Mouse (Mus musculus): ENCODE measurements at regions not wholly inside any gene's neighbourhood (a gene's known extent, or its start where the extent isn't known, plus 50 kb on each side); places are given as distances from the start of the nearest gene placed in this dataset.

- H3K9me3 ChIP-seq (ENCODE audit: control insufficient read depth, low read length): no peaks in the 10 kb centered on the region
- no peaks in the 10 kb centered on the region for H3K36me3 ChIP-seq (ENCODE audit: control insufficient read depth, insufficient read depth, low read length)
- peak; percentile 95 for ATAC-seq (ENCODE audit: low read depth)
- peak overlapping the region; percentile 71 for H3K27ac ChIP-seq (ENCODE audit: low read length)
- H3K4me2 ChIP-seq (ENCODE audit: low read depth, low read length): no peak overlapping the region
- H3K27me3 ChIP-seq (ENCODE audit: control insufficient read depth, insufficient read depth, low read depth, low read length): no peaks in the 10 kb centered on the region
- no peak overlapping the region for H3K4me3 ChIP-seq (ENCODE audit: low read length)
- H3K9ac ChIP-seq (ENCODE audit: low read length): no peak overlapping the region
- H3K4me1 ChIP-seq (replicated peaks; ENCODE audit: control insufficient read depth, insufficient read depth, low read length): no peaks in the 10 kb centered on the region
Measured at GRCm38 (mm10) chr2:46187265-46187888, 1070.2 kb upstream of the Zeb2 start.

GRCm38 (mm10) chr2:46183241-46183640 is 1066.0 kb upstream of the Zeb2 start:
- Histone ChIP-seq H3K27me3 (ENCODE audit: control insufficient read depth, insufficient read depth, low read depth, low read length) (no peaks in the 10 kb centered on the region), H3K9me3 (ENCODE audit: control insufficient read depth, low read length) (no peaks in the 10 kb centered on the region), H3K4me2 (ENCODE audit: low read depth, low read length) (no peak overlapping the region), H3K4me1 (replicated peaks; ENCODE audit: control insufficient read depth, insufficient read depth, low read length) (no peaks in the 10 kb centered on the region), H3K36me3 (ENCODE audit: control insufficient read depth, insufficient read depth, low read length) (no peaks in the 10 kb centered on the region), H3K9ac (ENCODE audit: low read length) (no peak overlapping the region), H3K4me3 (ENCODE audit: low read length) (no peak overlapping the region), H3K27ac (ENCODE audit: low read length) (no peak overlapping the region)
- 45% methylated on average over 2 of the region's 2 CpGs for WGBS
- ATAC-seq (ENCODE audit: low read depth): no peak

- Histone ChIP-seq H3K9me3 (ENCODE audit: control insufficient read depth, low read length) (no peaks in the 10 kb centered on the region), H3K9ac (ENCODE audit: low read length) (no peak overlapping the region), H3K4me3 (ENCODE audit: low read length) (no peak overlapping the region), H3K27me3 (ENCODE audit: control insufficient read depth, insufficient read depth, low read depth, low read length) (no peaks in the 10 kb centered on the region), H3K27ac (ENCODE audit: low read length) (no peak overlapping the region), H3K4me2 (ENCODE audit: low read depth, low read length) (no peak overlapping the region), H3K36me3 (ENCODE audit: control insufficient read depth, insufficient read depth, low read length) (no peaks in the 10 kb centered on the region), H3K4me1 (replicated peaks; ENCODE audit: control insufficient read depth, insufficient read depth, low read length) (no peaks in the 10 kb centered on the region)
- no peak for ATAC-seq (ENCODE audit: low read depth)
- 45% methylated on average over 4 of the region's 4 CpGs for WGBS
Measured at GRCm38 (mm10) chr2:46179741-46180140, 1062.5 kb upstream of the Zeb2 start.

- ATAC-seq (ENCODE audit: low read depth): no peak
- no peak overlapping the region for H3K4me3 ChIP-seq (ENCODE audit: low read length)
- 35% methylated on average over 1 of the region's 1 CpGs for WGBS
- no peaks in the 10 kb centered on the region for H3K27me3 ChIP-seq (ENCODE audit: control insufficient read depth, insufficient read depth, low read depth, low read length)
- no peaks in the 10 kb centered on the region for H3K36me3 ChIP-seq (ENCODE audit: control insufficient read depth, insufficient read depth, low read length)
- H3K9me3 ChIP-seq (ENCODE audit: control insufficient read depth, low read length): no peaks in the 10 kb centered on the region
- no peaks in the 10 kb centered on the region for H3K4me1 ChIP-seq (replicated peaks; ENCODE audit: control insufficient read depth, insufficient read depth, low read length)
- H3K9ac ChIP-seq (ENCODE audit: low read length): no peak overlapping the region
- H3K27ac ChIP-seq (ENCODE audit: low read length): no peak overlapping the region
- no peak overlapping the region for H3K4me2 ChIP-seq (ENCODE audit: low read depth, low read length)
Measured at GRCm38 (mm10) chr2:46168488-46168887, 1051.3 kb upstream of the Zeb2 start.

- Histone ChIP-seq H3K4me2 (ENCODE audit: low read depth, low read length) (no peak overlapping the region), H3K9me3 (ENCODE audit: control insufficient read depth, low read length) (no peaks in the 10 kb centered on the region), H3K4me1 (replicated peaks; ENCODE audit: control insufficient read depth, insufficient read depth, low read length) (no peaks in the 10 kb centered on the region), H3K9ac (ENCODE audit: low read length) (no peak overlapping the region), H3K27ac (ENCODE audit: low read length) (no peak overlapping the region), H3K27me3 (ENCODE audit: control insufficient read depth, insufficient read depth, low read depth, low read length) (no peaks in the 10 kb centered on the region), H3K36me3 (ENCODE audit: control insufficient read depth, insufficient read depth, low read length) (no peaks in the 10 kb centered on the region), H3K4me3 (ENCODE audit: low read length) (no peak overlapping the region)
- no peak for ATAC-seq (ENCODE audit: low read depth)
- WGBS: 91% methylated on average over 3 of the region's 3 CpGs
Measured at GRCm38 (mm10) chr2:46149848-46150247, 1032.7 kb upstream of the Zeb2 start.

- ATAC-seq (ENCODE audit: low read depth): no peak
- H3K4me1 ChIP-seq (replicated peaks; ENCODE audit: control insufficient read depth, insufficient read depth, low read length): no peaks in the 10 kb centered on the region
- no peak overlapping the region for H3K9ac ChIP-seq (ENCODE audit: low read length)
- H3K27me3 ChIP-seq (ENCODE audit: control insufficient read depth, insufficient read depth, low read depth, low read length): no peaks in the 10 kb centered on the region
- no peaks in the 10 kb centered on the region for H3K36me3 ChIP-seq (ENCODE audit: control insufficient read depth, insufficient read depth, low read length)
- no peak overlapping the region for H3K4me3 ChIP-seq (ENCODE audit: low read length)
- 53% methylated on average over 3 of the region's 3 CpGs for WGBS
- H3K27ac ChIP-seq (ENCODE audit: low read length): no peak overlapping the region
- no peaks in the 10 kb centered on the region for H3K9me3 ChIP-seq (ENCODE audit: control insufficient read depth, low read length)
- no peak overlapping the region for H3K4me2 ChIP-seq (ENCODE audit: low read depth, low read length)
Measured at GRCm38 (mm10) chr2:46119871-46120270, 1002.7 kb upstream of the Zeb2 start.

- H3K9ac ChIP-seq (ENCODE audit: low read length): no peak overlapping the region
- no peaks in the 10 kb centered on the region for H3K4me1 ChIP-seq (replicated peaks; ENCODE audit: control insufficient read depth, insufficient read depth, low read length)
- H3K9me3 ChIP-seq (ENCODE audit: control insufficient read depth, low read length): no peaks in the 10 kb centered on the region
- H3K4me2 ChIP-seq (ENCODE audit: low read depth, low read length): no peak overlapping the region
- no peaks in the 10 kb centered on the region for H3K36me3 ChIP-seq (ENCODE audit: control insufficient read depth, insufficient read depth, low read length)
- no peak overlapping the region for H3K27ac ChIP-seq (ENCODE audit: low read length)
- no peaks in the 10 kb centered on the region for H3K27me3 ChIP-seq (ENCODE audit: control insufficient read depth, insufficient read depth, low read depth, low read length)
- no peak for ATAC-seq (ENCODE audit: low read depth)
- H3K4me3 ChIP-seq (ENCODE audit: low read length): no peak overlapping the region
Measured at GRCm38 (mm10) chr2:46106991-46107390, 989.8 kb upstream of the Zeb2 start.

- H3K27ac ChIP-seq (ENCODE audit: low read length): no peak overlapping the region
- ATAC-seq (ENCODE audit: low read depth): no peak
- H3K4me2 ChIP-seq (ENCODE audit: low read depth, low read length): no peak overlapping the region
- H3K27me3 ChIP-seq (ENCODE audit: control insufficient read depth, insufficient read depth, low read depth, low read length): no peaks in the 10 kb centered on the region
- WGBS: 67% methylated on average over 7 of the region's 7 CpGs
- H3K36me3 ChIP-seq (ENCODE audit: control insufficient read depth, insufficient read depth, low read length): no peaks in the 10 kb centered on the region
- H3K4me1 ChIP-seq (replicated peaks; ENCODE audit: control insufficient read depth, insufficient read depth, low read length): no peaks in the 10 kb centered on the region
- H3K9ac ChIP-seq (ENCODE audit: low read length): no peak overlapping the region
- no peaks in the 10 kb centered on the region for H3K9me3 ChIP-seq (ENCODE audit: control insufficient read depth, low read length)
- H3K4me3 ChIP-seq (ENCODE audit: low read length): no peak overlapping the region
Measured at GRCm38 (mm10) chr2:46065034-46065802, 948.0 kb upstream of the Zeb2 start.

GRCm38 (mm10) chr2:46055729-46056128 is 938.5 kb upstream of the Zeb2 start:
- Histone ChIP-seq H3K36me3 (ENCODE audit: control insufficient read depth, insufficient read depth, low read length) (no peaks in the 10 kb centered on the region), H3K4me2 (ENCODE audit: low read depth, low read length) (no peak overlapping the region), H3K9me3 (ENCODE audit: control insufficient read depth, low read length) (no peaks in the 10 kb centered on the region), H3K9ac (ENCODE audit: low read length) (no peak overlapping the region), H3K27me3 (ENCODE audit: control insufficient read depth, insufficient read depth, low read depth, low read length) (no peaks in the 10 kb centered on the region), H3K4me3 (ENCODE audit: low read length) (no peak overlapping the region), H3K4me1 (replicated peaks; ENCODE audit: control insufficient read depth, insufficient read depth, low read length) (no peaks in the 10 kb centered on the region), H3K27ac (ENCODE audit: low read length) (no peak overlapping the region)
- ATAC-seq (ENCODE audit: low read depth): no peak
- 62% methylated on average over 8 of the region's 8 CpGs for WGBS
